Mouse (Mus musculus) myocyte (in vitro differentiated cells): ENCODE measurements at regions not wholly inside any gene's neighbourhood (a gene's known extent, or its start where the extent isn't known, plus 50 kb on each side); places are given as distances from the start of the nearest gene placed in this dataset.

ENCODE experiments used
- H3K27me3 ChIP-seq: one replicate; pipeline ENCODE4 v1.6.1; 2011; ENCODE audit not compliant: control insufficient read depth, insufficient read depth, insufficient read length
- H3K36me3 ChIP-seq: one replicate; pipeline ENCODE4 v1.6.1; 2011; ENCODE audit not compliant: control insufficient read depth, insufficient read depth
- H3K4me2 ChIP-seq: one replicate; pipeline ENCODE4 v1.6.1; 2011; ENCODE audit warnings: low read depth, control low read depth
- H3K4me3 ChIP-seq: one replicate; pipeline ENCODE4 v1.5.1; 2011; ENCODE audit warnings: mild to moderate bottlenecking, control low read depth, moderate library complexity
- H3K79me2 ChIP-seq: one replicate; pipeline ENCODE4 v1.6.1; 2011; ENCODE audit not compliant: control insufficient read depth, insufficient read depth
- H3ac ChIP-seq: one replicate; pipeline ENCODE4 v1.6.1; 2011; ENCODE audit not compliant: control insufficient read depth, insufficient read length
- CEBPB ChIP-seq: IDR thresholded peaks from 2 replicates; pipeline ENCODE4 v1.6.1; 2011; ENCODE audit warnings: mild to moderate bottlenecking, moderate library complexity; ENCODE audit not compliant: poor library complexity, insufficient read depth, severe bottlenecking
- E2F4 ChIP-seq: IDR thresholded peaks from one replicate; pipeline ENCODE4 v1.6.1; 2011; ENCODE audit warnings: mild to moderate bottlenecking, control low read depth, moderate library complexity; ENCODE audit not compliant: insufficient read depth
- MAX ChIP-seq: IDR thresholded peaks from one replicate; pipeline ENCODE4 v1.6.1; 2011; ENCODE audit warnings: low read depth, mild to moderate bottlenecking, control low read depth
- MYOD1 ChIP-seq, 3 experiments: IDR thresholded peaks; one replicate each; pipeline ENCODE4 v1.6.1; 2011; ENCODE audit warnings: control low read depth in 2 of 3, low read depth in 2 of 3, mild to moderate bottlenecking in 2 of 3, moderate library complexity in 1 of 3; ENCODE audit not compliant: insufficient read length in 2 of 3, control insufficient read depth in 1 of 3
- MYOG ChIP-seq, 3 experiments: IDR thresholded peaks; one replicate each; pipeline ENCODE4 v1.6.1; 2011; ENCODE audit warnings: control low read depth in 2 of 3, low read depth in 2 of 3, mild to moderate bottlenecking in 2 of 3; ENCODE audit not compliant: insufficient read length in 2 of 3, control insufficient read depth in 1 of 3, insufficient read depth in 1 of 3
- POLR2A ChIP-seq: IDR thresholded peaks from one replicate; pipeline ENCODE4 v1.6.1; 2011; ENCODE audit warnings: low read depth, mild to moderate bottlenecking, control low read depth, moderate library complexity; ENCODE audit not compliant: insufficient read length
- POLR2AphosphoS2 ChIP-seq: IDR thresholded peaks from one replicate; pipeline ENCODE4 v1.6.1; 2011; ENCODE audit warnings: low read depth, control low read depth; ENCODE audit not compliant: insufficient read length
- REST ChIP-seq: IDR thresholded peaks from one replicate; pipeline ENCODE4 v1.6.1; 2011; ENCODE audit warnings: mild to moderate bottlenecking, control low read depth, moderate library complexity; ENCODE audit not compliant: insufficient read depth, insufficient read length
- SRF ChIP-seq: IDR thresholded peaks from one replicate; pipeline ENCODE4 v1.6.1; 2011; ENCODE audit warnings: low read depth; ENCODE audit not compliant: control insufficient read depth, insufficient read length
- TCF12 ChIP-seq: IDR thresholded peaks from one replicate; pipeline ENCODE4 v1.6.1; 2011; ENCODE audit warnings: mild to moderate bottlenecking, control low read depth; ENCODE audit not compliant: poor library complexity, insufficient read depth, severe bottlenecking
- TCF3 ChIP-seq: IDR thresholded peaks from one replicate; pipeline ENCODE4 v1.6.1; 2011; ENCODE audit warnings: low read depth, control low read depth; ENCODE audit not compliant: insufficient read length
- USF1 ChIP-seq: IDR thresholded peaks from one replicate; pipeline ENCODE4 v1.6.1; 2011; ENCODE audit warnings: low read depth, mild to moderate bottlenecking, control low read depth, moderate library complexity

GRCm38 (mm10) chr8:57213066-57213465 lies 107.7 kb upstream of the Hand2 start:
- TF ChIP-seq USF1 (no peak), MYOG (IDR thresholded peaks at IDR 0.05; ENCODE audit: control insufficient read depth in 1 of 3, insufficient read depth in 1 of 3, insufficient read length in 2 of 3, low read depth in 2 of 3) (no peak), MAX (no peak), POLR2AphosphoS2 (no peak), E2F4 (no peak), REST (no peak), POLR2A (no peak), TCF12 (no peak), SRF (no peak), TCF3 (no peak), CEBPB (no peak), MYOD1 (IDR thresholded peaks at IDR 0.05; ENCODE audit: control insufficient read depth in 1 of 3, insufficient read length in 2 of 3, low read depth in 2 of 3) (no peak)
- Histone ChIP-seq H3K4me2 (no peak overlapping the region), H3ac (no peak overlapping the region), H3K79me2 (no peaks in the 10 kb centered on the region), H3K4me3 (no peak overlapping the region), H3K36me3 (no peaks in the 10 kb centered on the region), H3K27me3 (no peaks in the 10 kb centered on the region)

- Histone ChIP-seq H3K4me3 (no peak overlapping the region), H3ac (no peak overlapping the region), H3K27me3 (no peaks in the 10 kb centered on the region), H3K79me2 (no peaks in the 10 kb centered on the region), H3K4me2 (no peak overlapping the region), H3K36me3 (no peaks in the 10 kb centered on the region)
- TF ChIP-seq CEBPB (no peak), MYOG (IDR thresholded peaks at IDR 0.05; ENCODE audit: control insufficient read depth in 1 of 3, insufficient read depth in 1 of 3, insufficient read length in 2 of 3, low read depth in 2 of 3) (no peak)
Observed at GRCm38 (mm10) chr8:57213982-57214930, 106.5 kb upstream of the Hand2 start.

- Histone ChIP-seq H3K36me3 (no peaks in the 10 kb centered on the region), H3K4me3 (no peak overlapping the region), H3K4me2 (no peak overlapping the region), H3ac (no peak overlapping the region), H3K79me2 (no peaks in the 10 kb centered on the region), H3K27me3 (no peaks in the 10 kb centered on the region)
- TF ChIP-seq MYOG (IDR thresholded peaks at IDR 0.05; ENCODE audit: control insufficient read depth in 1 of 3, insufficient read depth in 1 of 3, insufficient read length in 2 of 3, low read depth in 2 of 3) (no peak), E2F4 (no peak), TCF12 (no peak), POLR2A (no peak), MYOD1 (IDR thresholded peaks at IDR 0.05; ENCODE audit: control insufficient read depth in 1 of 3, insufficient read length in 2 of 3, low read depth in 2 of 3) (no peak), TCF3 (no peak), REST (no peak), USF1 (no peak), POLR2AphosphoS2 (no peak), CEBPB (no peak), MAX (no peak), SRF (no peak)
Observed at GRCm38 (mm10) chr8:57230594-57230993, 90.2 kb upstream of the Hand2 start.

- no peak overlapping the region for H3K4me3 ChIP-seq
Observed at GRCm38 (mm10) chr8:57242301-57242700, 78.5 kb upstream of the Hand2 start.

GRCm38 (mm10) chr8:57249061-57249460 lies 71.7 kb upstream of the Hand2 start:
- Histone ChIP-seq H3K27me3 (no peaks in the 10 kb centered on the region), H3K4me2 (no peak overlapping the region), H3K79me2 (no peaks in the 10 kb centered on the region), H3K36me3 (no peaks in the 10 kb centered on the region), H3K4me3 (no peak overlapping the region), H3ac (no peak overlapping the region)
- TF ChIP-seq E2F4 (no peak), REST (no peak), TCF3 (no peak), SRF (no peak), CEBPB (no peak), POLR2AphosphoS2 (no peak), MYOG (IDR thresholded peaks at IDR 0.05; ENCODE audit: control insufficient read depth in 1 of 3, insufficient read depth in 1 of 3, insufficient read length in 2 of 3, low read depth in 2 of 3) (no peak), MYOD1 (IDR thresholded peaks at IDR 0.05; ENCODE audit: control insufficient read depth in 1 of 3, insufficient read length in 2 of 3, low read depth in 2 of 3) (no peak), USF1 (no peak), POLR2A (no peak), MAX (no peak), TCF12 (no peak)

More at GRCm38 (mm10) chr8:57242301-57242700, 78.5 kb upstream of the Hand2 start:
- Histone ChIP-seq H3ac (no peak overlapping the region), H3K4me2 (no peak overlapping the region), H3K27me3 (no peaks in the 10 kb centered on the region), H3K36me3 (no peaks in the 10 kb centered on the region), H3K79me2 (no peaks in the 10 kb centered on the region)
- TF ChIP-seq POLR2A (no peak), MYOG (IDR thresholded peaks at IDR 0.05; ENCODE audit: control insufficient read depth in 1 of 3, insufficient read depth in 1 of 3, insufficient read length in 2 of 3, low read depth in 2 of 3) (no peak), SRF (no peak), TCF12 (no peak), TCF3 (no peak), USF1 (no peak), POLR2AphosphoS2 (no peak), REST (no peak), CEBPB (no peak), E2F4 (no peak), MYOD1 (IDR thresholded peaks at IDR 0.05; ENCODE audit: control insufficient read depth in 1 of 3, insufficient read length in 2 of 3, low read depth in 2 of 3) (no peak)
